Mouse (Mus musculus): ENCODE results near the gene Olfr1392.

Olfr1392 gene

DNA sequence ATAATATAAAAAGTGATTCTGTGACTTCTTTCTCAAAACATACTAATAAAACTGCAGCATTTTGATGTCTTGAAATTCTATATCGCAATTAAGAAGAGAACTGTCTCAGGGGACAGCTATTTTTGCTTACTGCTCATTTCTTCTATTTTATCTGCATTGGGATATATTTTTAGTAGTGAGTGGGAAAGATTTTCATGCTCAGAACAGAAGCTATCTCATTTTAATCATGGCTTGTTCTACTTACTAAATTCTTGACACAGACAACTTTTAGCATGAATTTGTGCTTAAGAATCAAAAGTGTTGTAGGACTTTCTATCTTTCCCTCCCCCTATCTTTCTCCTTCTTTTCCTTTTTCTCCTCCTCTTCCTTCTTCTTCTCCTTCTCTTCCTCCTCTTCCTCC is 44.6 kb downstream of the Olfr1392 start:
- no peak for DNase-seq

DNA sequence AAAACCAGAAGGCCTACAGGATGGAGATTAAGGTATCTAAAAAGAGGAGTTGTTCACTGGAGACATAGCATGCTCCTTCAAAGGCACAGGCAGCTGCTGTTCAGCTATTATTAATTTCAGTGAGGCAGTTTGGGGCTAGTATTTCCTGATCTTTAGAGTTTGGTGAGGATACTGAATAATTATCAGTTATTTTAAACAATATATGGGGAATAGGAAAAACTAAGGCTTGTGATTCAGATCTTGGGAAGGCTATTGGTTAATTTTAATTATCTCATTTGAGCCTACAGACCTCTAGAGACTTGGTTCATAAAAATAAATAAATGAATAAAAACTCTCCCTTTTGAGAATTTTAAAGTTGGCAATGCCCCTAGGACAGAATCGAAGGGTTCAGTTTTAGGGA is 49.8 kb downstream of the Olfr1392 start, which contains the start of gene Olfr1390:
Olfr1390 (plus strand) TSS at position 301 of the 400 bp plus-strand sequence.
- DNase-seq: no peak

DNA sequence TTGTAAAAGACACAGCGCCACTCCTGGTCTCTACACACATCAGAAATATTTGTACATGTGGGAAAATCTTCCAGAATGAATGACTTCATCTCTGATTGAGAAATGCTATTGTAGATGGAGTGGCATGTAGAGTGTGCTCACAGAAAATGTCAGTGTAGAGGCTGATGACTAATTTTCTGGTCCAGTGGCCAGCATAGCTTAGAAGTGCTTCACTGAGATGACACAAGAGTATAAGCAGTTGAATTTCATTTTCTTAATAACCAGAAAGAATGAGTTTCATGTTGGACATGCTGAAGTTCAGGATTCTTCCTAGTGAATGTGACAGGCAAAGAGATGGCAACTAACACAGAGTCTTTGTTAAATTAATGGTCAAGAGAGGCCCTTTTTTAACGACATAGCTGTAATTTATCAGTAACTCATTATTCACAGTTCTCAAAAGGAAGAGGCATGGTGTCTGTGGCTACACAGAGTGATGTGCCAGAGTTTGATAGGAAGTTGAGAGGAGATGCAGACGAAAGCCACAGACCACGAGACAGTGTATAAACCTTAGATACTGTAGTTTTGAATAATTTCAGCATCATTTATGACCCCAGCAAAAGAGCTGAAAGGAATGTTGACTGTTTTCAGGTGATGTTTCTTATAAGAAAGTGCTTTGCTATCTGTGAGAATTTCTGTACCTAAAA is 52.2 kb downstream of the Olfr1392 start:
- no peak for DNase-seq
